Mouse (Mus musculus) cerebellum, postnatal 4 days (tissue): ENCODE measurements around the gene Tmco1.

Source experiments
- DNase-seq, 2 experiments: peaks; one replicate each; pipeline ENCODE4 v3.0.0; 2022; ENCODE audit warnings: low spot score in 2 of 2, mixed read lengths in 1 of 2

Gene Tmco1

GRCm38 (mm10) chr1:167283441-167284257 lies 24.5 kb upstream of the Tmco1 start:
- DNase-seq: peak in 1 of 2 experiments; percentile 50

- peak; percentile 48 to 76 for DNase-seq
Measured at GRCm38 (mm10) chr1:167284258-167284836, 23.8 kb upstream of the Tmco1 start.

- peak; percentile 77 to 82 for DNase-seq
Measured at GRCm38 (mm10) chr1:167284837-167285319, 23.3 kb upstream of the Tmco1 start.

- DNase-seq: no peak
Measured at GRCm38 (mm10) chr1:167285320-167285355, 23.0 kb upstream of the Tmco1 start, which contains the start of gene Uck2. Uck2 (minus strand) TSS chr1:167285320.

GRCm38 (mm10) chr1:167285356-167285755 lies 22.8 kb upstream of the Tmco1 start:
- no peak for DNase-seq

- DNase-seq: no peak
Measured at GRCm38 (mm10) chr1:167287156-167287555, 21.0 kb upstream of the Tmco1 start.

- no peak for DNase-seq
Measured at GRCm38 (mm10) chr1:167288665-167289538, 19.3 kb upstream of the Tmco1 start.

- no peak for DNase-seq
Measured at GRCm38 (mm10) chr1:167289567-167290262, 18.5 kb upstream of the Tmco1 start.

- DNase-seq: no peak
Measured at GRCm38 (mm10) chr1:167290263-167290592, 17.9 kb upstream of the Tmco1 start.

GRCm38 (mm10) chr1:167291610-167292009 lies 16.6 kb upstream of the Tmco1 start:
- DNase-seq: no peak

- no peak for DNase-seq
Measured at GRCm38 (mm10) chr1:167292447-167292846, 15.7 kb upstream of the Tmco1 start.

- DNase-seq: no peak
Measured at GRCm38 (mm10) chr1:167295679-167296402, 12.3 kb upstream of the Tmco1 start.

- DNase-seq: no peak
Measured at GRCm38 (mm10) chr1:167300122-167300521, 8.1 kb upstream of the Tmco1 start.

- no peak for DNase-seq
Measured at GRCm38 (mm10) chr1:167305501-167306137, 2.6 kb upstream of the Tmco1 start.

- peak in 1 of 2 experiments; percentile 16 for DNase-seq
Measured at GRCm38 (mm10) chr1:167306451-167307240, 1.5 kb upstream of the Tmco1 start.

GRCm38 (mm10) chr1:167307674-167308073 lies 504 bp upstream of the Tmco1 start:
- DNase-seq: no peak

- no peak for DNase-seq
Measured at GRCm38 (mm10) chr1:167312367-167312766, 4.2 kb downstream of the Tmco1 start.

GRCm38 (mm10) chr1:167313220-167313619 lies 5.0 kb downstream of the Tmco1 start:
- no peak for DNase-seq

GRCm38 (mm10) chr1:167321691-167322090 lies 13.5 kb downstream of the Tmco1 start:
- no peak for DNase-seq

- no peak for DNase-seq
Measured at GRCm38 (mm10) chr1:167328776-167329175, 20.6 kb downstream of the Tmco1 start.
